Mouse (Mus musculus): ENCODE results near the gene Serpinb6b. TPM values are rescaled to one million over a fixed set of nuclear protein-coding genes. Genes with fewer than 3 reads are reported as not detected.

Gene Serpinb6b
- polyA plus RNA-seq, 1 experiment from 2014 or later, result 4.5 TPM

DNA sequence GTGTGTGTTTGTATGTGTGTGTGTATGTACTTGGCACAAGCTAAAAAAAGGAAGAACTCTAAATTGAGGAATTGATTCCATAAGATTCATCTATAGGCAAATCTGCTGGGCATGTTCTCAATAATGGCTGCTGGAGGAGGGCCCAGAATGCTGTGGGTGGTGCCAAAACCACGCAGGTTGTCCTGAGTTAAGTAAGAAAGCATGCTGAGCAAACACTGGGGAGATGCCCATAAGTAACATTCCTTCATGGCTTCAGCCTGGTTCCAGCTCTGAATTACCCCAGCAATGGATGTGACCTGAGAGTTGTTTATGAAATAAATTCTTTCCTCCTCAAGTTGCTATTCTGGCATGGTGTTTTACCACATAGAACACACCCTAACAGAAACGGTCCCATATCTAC is 48.3 kb downstream of the Serpinb6b start:
- Histone ChIP-seq H3K36me3 (ENCODE audit: control insufficient read depth, insufficient read depth, low read length) (peaks cover 5% of the 10 kb centered on the region; the same call in 1 of the 2 replicates), H3K9me3 (replicated peaks; ENCODE audit: control insufficient read depth, low read length) (no peaks in the 10 kb centered on the region), H3K27ac (ENCODE audit: low read length) (no peak overlapping the region), H3K27me3 (ENCODE audit: control insufficient read depth, insufficient read depth, low read length) (no peaks in the 10 kb centered on the region), H3K4me1 (ENCODE audit: control insufficient read depth, insufficient read depth, low read length) (no peaks in the 10 kb centered on the region), H3K4me2 (ENCODE audit: low read depth, low read length) (no peak overlapping the region), H3K4me3 (replicated peaks; ENCODE audit: low read length) (no peak overlapping the region), H3K9ac (ENCODE audit: low read length) (no peak overlapping the region)
- WGBS, result 47% methylated on average over 2 of the region's 2 CpGs
- no peak for ATAC-seq (ENCODE audit: insufficient read depth, low FRiP score)

DNA sequence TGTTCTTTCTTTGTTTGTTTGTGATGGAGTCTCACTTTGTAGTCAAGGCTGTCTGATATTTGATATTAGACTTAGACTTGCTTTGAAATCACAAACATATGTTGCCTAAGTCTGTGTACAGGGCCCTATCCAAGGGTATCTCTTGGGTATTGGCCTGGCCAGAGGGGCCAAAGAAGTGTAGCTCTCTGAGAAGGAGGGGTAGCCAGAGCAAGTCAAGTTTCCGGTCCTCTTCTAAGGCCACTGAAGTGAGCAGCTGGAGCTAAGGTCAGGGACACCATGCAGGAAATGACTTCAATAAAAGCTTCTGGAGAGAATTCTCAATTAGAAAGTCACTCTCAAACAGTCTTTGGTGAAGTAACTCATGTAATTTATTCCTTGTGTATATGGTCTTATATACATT is 57.4 kb downstream of the Serpinb6b start:
- Histone ChIP-seq H3K9ac (ENCODE audit: low read length) (no peak overlapping the region), H3K4me1 (ENCODE audit: control insufficient read depth, insufficient read depth, low read length) (no peaks in the 10 kb centered on the region), H3K27me3 (ENCODE audit: control insufficient read depth, insufficient read depth, low read length) (no peaks in the 10 kb centered on the region), H3K36me3 (ENCODE audit: control insufficient read depth, insufficient read depth, low read length) (no peaks in the 10 kb centered on the region), H3K27ac (ENCODE audit: low read length) (no peak overlapping the region), H3K4me3 (replicated peaks; ENCODE audit: low read length) (no peak overlapping the region), H3K4me2 (ENCODE audit: low read depth, low read length) (no peak overlapping the region), H3K9me3 (replicated peaks; ENCODE audit: control insufficient read depth, low read length) (peaks cover 3% of the 10 kb centered on the region; the same call in 1 of the 2 replicates)
- no peak for ATAC-seq (ENCODE audit: insufficient read depth, low FRiP score)
- WGBS, result 97% methylated on average over 1 of the region's 1 CpGs

DNA sequence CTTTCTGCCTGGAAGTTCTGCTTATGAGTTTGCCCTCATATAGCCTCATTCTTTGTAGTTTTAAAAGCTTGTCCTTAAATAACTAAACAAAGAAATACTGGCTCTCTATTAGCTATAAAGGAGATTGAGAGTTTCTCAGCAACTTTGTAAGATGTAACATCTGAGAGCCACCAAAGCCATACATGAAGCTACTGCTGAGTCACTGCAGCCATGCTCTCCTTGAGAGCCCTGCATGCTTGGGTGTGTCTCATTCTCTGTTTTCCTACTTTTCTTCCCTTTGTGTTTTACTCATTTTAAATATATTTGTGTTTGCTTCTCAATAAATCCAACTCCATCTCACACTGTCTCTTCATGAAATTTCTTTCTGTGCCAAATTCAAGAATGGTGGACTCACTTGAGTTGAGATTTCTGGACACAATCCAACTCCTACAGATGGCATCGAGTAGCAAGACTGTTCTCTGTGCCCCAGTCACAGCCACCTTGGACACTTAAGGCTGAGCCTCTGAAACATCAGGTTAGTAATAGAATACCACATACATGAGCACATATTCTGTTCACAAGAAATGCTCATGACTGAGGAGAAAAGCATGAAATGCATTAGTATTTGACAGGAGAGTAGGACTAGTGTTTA is 61.5 kb downstream of the Serpinb6b start:
- Histone ChIP-seq H3K4me1 (ENCODE audit: control insufficient read depth, insufficient read depth, low read length) (no peaks in the 10 kb centered on the region), H3K27me3 (ENCODE audit: control insufficient read depth, insufficient read depth, low read length) (no peaks in the 10 kb centered on the region), H3K9ac (ENCODE audit: low read length) (no peak overlapping the region), H3K27ac (ENCODE audit: low read length) (no peak overlapping the region), H3K4me3 (replicated peaks; ENCODE audit: low read length) (no peak overlapping the region), H3K36me3 (ENCODE audit: control insufficient read depth, insufficient read depth, low read length) (no peaks in the 10 kb centered on the region), H3K9me3 (replicated peaks; ENCODE audit: control insufficient read depth, low read length) (no peaks in the 10 kb centered on the region), H3K4me2 (ENCODE audit: low read depth, low read length) (no peak overlapping the region)
- no peak for ATAC-seq (ENCODE audit: insufficient read depth, low FRiP score)
- WGBS, result 66% methylated on average over 1 of the region's 1 CpGs

DNA sequence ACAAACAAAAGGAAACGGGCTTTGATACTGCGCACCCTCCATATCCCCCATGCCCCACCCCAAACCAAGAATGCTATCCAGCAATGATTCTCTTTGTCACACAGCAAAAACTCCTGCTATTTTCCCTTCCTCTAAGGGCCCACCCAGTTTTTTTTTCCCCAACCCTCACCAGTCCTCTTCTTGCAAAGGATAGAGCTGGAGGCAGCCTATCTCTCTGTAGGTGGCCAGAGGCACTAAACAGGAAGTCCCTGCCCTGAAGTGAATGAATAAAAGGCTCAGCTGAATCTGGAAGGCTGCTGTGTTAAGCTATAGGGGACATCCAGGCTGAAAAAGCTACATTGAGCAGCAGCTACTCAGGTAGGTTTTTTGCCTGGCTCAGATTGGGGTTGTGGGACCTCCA is 62.2 kb downstream of the Serpinb6b start, which contains the start of gene Serpinb9b:
TSS of gene Serpinb9b (plus strand) at position 173 of the 400 bp plus-strand sequence.
- Histone ChIP-seq H3K4me3 (replicated peaks; ENCODE audit: low read length) (no peak within 1 kb of the TSS), H3K9me3 (replicated peaks; ENCODE audit: control insufficient read depth, low read length) (no peaks in the 10 kb centered on the region), H3K9ac (ENCODE audit: low read length) (no peak within 1 kb of the TSS), H3K27me3 (ENCODE audit: control insufficient read depth, insufficient read depth, low read length) (no peaks in the 10 kb centered on the region), H3K4me1 (ENCODE audit: control insufficient read depth, insufficient read depth, low read length) (no peaks in the 10 kb centered on the region), H3K27ac (ENCODE audit: low read length) (no peak within 1 kb of the TSS), H3K36me3 (ENCODE audit: control insufficient read depth, insufficient read depth, low read length) (no peaks in the 10 kb centered on the region), H3K4me2 (ENCODE audit: low read depth, low read length) (no peak within 1 kb of the TSS)
- 71% methylated on average over 2 of the region's 2 CpGs for WGBS
- ATAC-seq (ENCODE audit: insufficient read depth, low FRiP score), result no peak

DNA sequence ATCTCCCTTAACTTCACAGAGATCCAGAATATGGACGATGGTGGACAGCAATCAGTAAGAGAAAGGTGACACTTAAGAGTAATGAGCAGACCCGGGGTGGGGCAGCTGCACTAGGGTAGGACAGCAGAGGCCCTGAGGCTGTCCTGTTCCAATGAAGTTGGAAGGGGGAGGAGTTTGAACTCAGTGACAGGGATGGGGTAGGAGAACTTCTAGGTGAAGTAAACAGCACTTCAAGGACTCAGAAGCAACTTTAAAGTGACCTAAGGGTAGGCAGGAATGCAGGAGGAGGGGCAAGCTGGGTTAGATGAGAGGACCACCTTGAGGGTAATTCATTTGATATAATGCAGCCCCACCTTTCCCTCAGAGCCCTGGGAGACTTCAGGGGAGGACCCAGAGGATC is 63.1 kb downstream of the Serpinb6b start:
- Histone ChIP-seq H3K4me1 (ENCODE audit: control insufficient read depth, insufficient read depth, low read length) (no peaks in the 10 kb centered on the region), H3K4me3 (replicated peaks; ENCODE audit: low read length) (no peak overlapping the region), H3K9ac (ENCODE audit: low read length) (no peak overlapping the region), H3K4me2 (ENCODE audit: low read depth, low read length) (no peak overlapping the region), H3K27me3 (ENCODE audit: control insufficient read depth, insufficient read depth, low read length) (no peaks in the 10 kb centered on the region), H3K36me3 (ENCODE audit: control insufficient read depth, insufficient read depth, low read length) (no peaks in the 10 kb centered on the region), H3K9me3 (replicated peaks; ENCODE audit: control insufficient read depth, low read length) (no peaks in the 10 kb centered on the region), H3K27ac (ENCODE audit: low read length) (no peak overlapping the region)
- 14% methylated on average over 2 of the region's 2 CpGs for WGBS
- ATAC-seq (ENCODE audit: insufficient read depth, low FRiP score), result no peak

DNA sequence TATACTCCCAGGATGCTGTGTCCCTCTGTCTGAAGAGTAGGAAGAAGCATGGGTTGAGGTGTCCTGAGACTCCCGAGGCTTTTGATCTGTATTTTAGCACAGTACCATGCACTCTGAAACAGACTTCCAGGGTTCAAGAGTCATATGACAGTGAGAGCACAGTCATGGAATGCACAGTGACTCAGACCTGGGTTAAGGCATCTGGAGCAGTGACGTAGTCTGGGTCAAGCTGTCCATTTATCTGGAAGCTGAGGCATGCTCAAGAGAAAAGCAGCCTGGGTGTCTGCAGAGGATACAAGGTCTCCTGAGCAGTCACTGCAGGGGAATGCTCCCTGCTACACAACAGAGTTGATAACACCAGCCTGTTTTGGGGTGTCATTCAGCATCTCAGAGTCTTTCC is 63.5 kb downstream of the Serpinb6b start:
- Histone ChIP-seq H3K4me1 (ENCODE audit: control insufficient read depth, insufficient read depth, low read length) (no peaks in the 10 kb centered on the region), H3K27me3 (ENCODE audit: control insufficient read depth, insufficient read depth, low read length) (no peaks in the 10 kb centered on the region), H3K9ac (ENCODE audit: low read length) (no peak overlapping the region), H3K9me3 (replicated peaks; ENCODE audit: control insufficient read depth, low read length) (no peaks in the 10 kb centered on the region), H3K27ac (ENCODE audit: low read length) (no peak overlapping the region), H3K36me3 (ENCODE audit: control insufficient read depth, insufficient read depth, low read length) (no peaks in the 10 kb centered on the region), H3K4me3 (replicated peaks; ENCODE audit: low read length) (no peak overlapping the region), H3K4me2 (ENCODE audit: low read depth, low read length) (no peak overlapping the region)
- ATAC-seq (ENCODE audit: insufficient read depth, low FRiP score), result no peak
- 56% methylated on average over 2 of the region's 2 CpGs for WGBS

Other genes starting within 250 kb of the Serpinb6b start
- 0.09 and 3.0 TPM in 2 replicates for gene Mylk4, start 181.3 kb upstream of the Serpinb6b start, polyA plus RNA-seq (2015; fragmentation: Nextera tagmentation; extraction: Ambion mirVana)
- gene Wrnip1, start 163.2 kb upstream of the Serpinb6b start, polyA plus RNA-seq (2015; fragmentation: Nextera tagmentation; extraction: Ambion mirVana), result 11.7 and 12.7 TPM in 2 replicates
- gene D930007J09Rik, start 162.4 kb upstream of the Serpinb6b start, polyA plus RNA-seq (2015; fragmentation: Nextera tagmentation; extraction: Ambion mirVana), result not detected in 2 replicates
- gene Serpinb1a, start 114.0 kb upstream of the Serpinb6b start, polyA plus RNA-seq (2015; fragmentation: Nextera tagmentation; extraction: Ambion mirVana), result 93.0 and 101 TPM in 2 replicates
- gene Serpinb1c, start 67.0 kb upstream of the Serpinb6b start, polyA plus RNA-seq (2015; fragmentation: Nextera tagmentation; extraction: Ambion mirVana), result not detected in 2 replicates
- 9.3 and 10.3 TPM in 2 replicates for gene Serpinb9, start 38.0 kb downstream of the Serpinb6b start, polyA plus RNA-seq (2015; fragmentation: Nextera tagmentation; extraction: Ambion mirVana)
- gene Serpinb9b, start 62.2 kb downstream of the Serpinb6b start, polyA plus RNA-seq (2015; fragmentation: Nextera tagmentation; extraction: Ambion mirVana), result not detected in 2 replicates
- 0.96 and 2.2 TPM in 2 replicates for gene Serpinb1b, start 113.4 kb downstream of the Serpinb6b start, polyA plus RNA-seq (2015; fragmentation: Nextera tagmentation; extraction: Ambion mirVana)
- gene Serpinb9c, start 194.5 kb downstream of the Serpinb6b start, polyA plus RNA-seq (2015; fragmentation: Nextera tagmentation; extraction: Ambion mirVana), result not detected in 2 replicates
- gene Serpinb9d, start 227.8 kb downstream of the Serpinb6b start, polyA plus RNA-seq (2015; fragmentation: Nextera tagmentation; extraction: Ambion mirVana), result not detected in 2 replicates

Data from stomach, embryonic 16.5 days (tissue).